Mouse (Mus musculus) urinary bladder, postnatal 4 days (tissue): ENCODE measurements around the gene Szrd1.

Experiments used
- DNase-seq, 2 experiments: peaks; one replicate each; pipeline ENCODE4 v3.0.0; 2021 to 2022; ENCODE audit warnings: low spot score in 2 of 2

The Szrd1 gene

GRCm38 (mm10) chr4:141067516-141068046, 72.0 kb downstream of the Szrd1 start:
- DNase-seq: peak in 1 of 2 experiments; percentile 19

- no peak for DNase-seq
Observed at GRCm38 (mm10) chr4:141066709-141067515, 72.7 kb downstream of the Szrd1 start.

- DNase-seq: peak; percentile 71 to 85
Observed at GRCm38 (mm10) chr4:141065123-141065522, 74.5 kb downstream of the Szrd1 start.

GRCm38 (mm10) chr4:141064104-141064659, 75.4 kb downstream of the Szrd1 start:
- DNase-seq: no peak
